Mouse (Mus musculus): Measurements from ENCODE around the gene Pth1r. TPM values are rescaled to one million over a fixed set of nuclear protein-coding genes. Genes with fewer than 3 reads are reported as not detected.

The Pth1r gene
- polyA plus RNA-seq, 1 experiment from 2014 or later: 11.0 TPM

DNA sequence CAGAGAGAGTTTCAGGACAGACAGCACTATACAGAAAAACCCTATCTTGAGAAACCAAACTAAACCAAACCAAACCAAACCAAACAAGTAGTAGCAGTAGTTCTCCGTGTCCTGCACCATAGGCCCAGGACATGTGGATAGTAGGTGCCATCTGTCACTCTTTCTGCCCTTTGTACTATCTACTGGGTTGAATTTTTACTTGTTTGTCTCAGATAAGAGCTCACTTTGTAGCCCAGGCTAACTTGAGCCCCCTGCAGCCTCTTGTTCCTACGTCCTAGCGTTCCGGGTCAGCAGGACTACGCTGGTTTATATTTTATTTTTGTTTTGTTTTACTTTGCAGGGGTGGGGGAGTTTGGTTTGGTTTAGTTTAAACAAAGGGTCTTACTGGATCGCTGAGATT lies 43.0 kb downstream of the Pth1r start:
- no peak overlapping the region for H3K9ac ChIP-seq (ENCODE audit: low read depth, low read length)
- ATAC-seq (replicated peaks; ENCODE audit: low FRiP score) (no peak), DNase-seq (ENCODE audit: low spot score) (no peak)
- peaks cover 5% of the 10 kb centered on the region; the same call in 1 of the 2 replicates for H3K36me3 ChIP-seq (ENCODE audit: control insufficient read depth, insufficient read depth, low read length)
- no peak overlapping the region for H3K4me3 ChIP-seq (ENCODE audit: low read depth, low read length)
- H3K9me3 ChIP-seq (ENCODE audit: control insufficient read depth, low read length): no peaks in the 10 kb centered on the region
- no peaks in the 10 kb centered on the region for H3K27me3 ChIP-seq (replicated peaks; ENCODE audit: control insufficient read depth, insufficient read depth, low read length)
- no peak overlapping the region for H3K4me2 ChIP-seq
- no peak overlapping the region for H3K27ac ChIP-seq (ENCODE audit: low read depth, low read length)
- peaks cover 9% of the 10 kb centered on the region for H3K4me1 ChIP-seq (replicated peaks; ENCODE audit: control insufficient read depth, insufficient read depth, low read length)
- 76% methylated on average over 6 of the region's 6 CpGs for WGBS

DNA sequence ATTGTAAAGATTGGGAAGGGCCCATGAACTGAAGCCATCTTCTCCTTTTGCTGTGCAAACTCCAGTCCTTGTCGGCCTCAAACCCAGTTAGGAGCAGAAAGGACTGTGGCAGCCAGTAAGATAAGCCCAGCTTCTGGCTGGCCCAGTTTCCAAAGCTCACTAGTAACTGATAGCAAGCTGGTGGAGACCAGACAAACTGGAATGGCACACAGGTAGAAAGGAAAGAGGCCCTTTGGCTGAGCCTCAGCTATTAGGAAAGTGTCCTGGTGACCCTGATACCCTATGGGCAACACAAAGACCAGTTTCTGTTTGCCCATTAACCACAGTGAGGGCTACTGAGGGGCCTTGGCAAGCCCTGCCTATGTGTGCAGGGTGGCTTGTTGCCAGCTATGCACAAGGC lies 44.1 kb downstream of the Pth1r start:
- ATAC-seq (replicated peaks; ENCODE audit: low FRiP score) (no peak), DNase-seq (ENCODE audit: low spot score) (no peak)
- H3K4me2 ChIP-seq: no peak overlapping the region
- no peak overlapping the region for H3K27ac ChIP-seq (ENCODE audit: low read depth, low read length)
- H3K4me3 ChIP-seq (ENCODE audit: low read depth, low read length): no peak overlapping the region
- H3K27me3 ChIP-seq (replicated peaks; ENCODE audit: control insufficient read depth, insufficient read depth, low read length): no peaks in the 10 kb centered on the region
- no peaks in the 10 kb centered on the region for H3K9me3 ChIP-seq (ENCODE audit: control insufficient read depth, low read length)
- WGBS: 60% methylated on average over 1 of the region's 1 CpGs
- no peak overlapping the region for H3K9ac ChIP-seq (ENCODE audit: low read depth, low read length)
- H3K4me1 ChIP-seq (replicated peaks; ENCODE audit: control insufficient read depth, insufficient read depth, low read length): peaks cover 9% of the 10 kb centered on the region
- H3K36me3 ChIP-seq (ENCODE audit: control insufficient read depth, insufficient read depth, low read length): peaks cover 2% of the 10 kb centered on the region; the same call in 1 of the 2 replicates

DNA sequence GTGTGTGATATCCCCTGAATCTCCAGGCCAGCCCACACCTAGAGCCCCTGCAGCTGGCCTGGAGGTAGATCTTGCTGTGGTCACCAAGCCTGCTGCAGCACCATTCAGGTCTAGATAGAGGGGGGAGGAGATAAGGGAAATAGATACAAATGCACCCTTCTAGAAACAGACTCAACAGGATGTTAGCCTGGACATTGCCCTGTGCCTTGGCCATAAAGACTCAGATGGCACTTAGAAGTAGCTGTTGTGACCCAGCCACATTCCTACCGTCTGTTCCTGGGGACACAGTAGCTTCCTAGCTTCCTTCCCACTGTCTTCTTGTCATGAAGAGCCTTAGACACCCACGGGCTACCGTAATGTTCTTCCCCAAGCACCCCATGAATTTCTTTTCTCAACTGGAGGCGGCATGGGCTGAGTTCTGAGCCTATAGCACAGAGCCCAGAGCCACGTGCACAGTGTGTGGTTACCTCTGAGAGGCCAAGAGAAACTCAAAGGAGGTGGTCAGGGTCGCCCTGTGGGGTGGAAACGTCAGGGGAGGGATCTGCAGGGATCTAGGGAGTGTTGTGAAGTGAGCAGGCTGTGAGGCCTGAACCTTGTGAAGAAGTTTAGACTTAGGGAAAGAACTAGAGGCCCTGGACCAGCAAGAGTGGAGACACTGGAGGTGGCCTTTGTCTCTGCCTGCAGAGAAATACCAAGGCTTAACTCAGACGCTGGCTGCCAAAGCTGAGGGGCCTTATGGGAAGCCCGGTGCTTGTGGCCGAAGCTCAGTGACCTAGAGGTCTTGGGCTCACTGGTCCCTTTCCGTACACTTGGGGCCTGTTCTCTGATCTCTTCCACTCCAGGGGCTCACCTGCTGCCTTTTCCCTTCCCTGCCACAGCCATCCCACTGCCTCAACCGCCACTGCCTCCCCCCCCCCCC lies 45.6 kb downstream of the Pth1r start:
- DNase-seq (ENCODE audit: low spot score) (no peak), ATAC-seq (replicated peaks; ENCODE audit: low FRiP score) (no peak)
- Histone ChIP-seq H3K9ac (ENCODE audit: low read depth, low read length) (no peak overlapping the region), H3K9me3 (ENCODE audit: control insufficient read depth, low read length) (no peaks in the 10 kb centered on the region), H3K4me3 (ENCODE audit: low read depth, low read length) (no peak overlapping the region), H3K4me1 (replicated peaks; ENCODE audit: control insufficient read depth, insufficient read depth, low read length) (peaks cover 9% of the 10 kb centered on the region), H3K36me3 (ENCODE audit: control insufficient read depth, insufficient read depth, low read length) (peaks cover 2% of the 10 kb centered on the region; the same call in 1 of the 2 replicates), H3K27me3 (replicated peaks; ENCODE audit: control insufficient read depth, insufficient read depth, low read length) (no peaks in the 10 kb centered on the region), H3K4me2 (no peak overlapping the region), H3K27ac (ENCODE audit: low read depth, low read length) (no peak overlapping the region)
- WGBS: 80% methylated on average over 11 of the region's 12 CpGs

DNA sequence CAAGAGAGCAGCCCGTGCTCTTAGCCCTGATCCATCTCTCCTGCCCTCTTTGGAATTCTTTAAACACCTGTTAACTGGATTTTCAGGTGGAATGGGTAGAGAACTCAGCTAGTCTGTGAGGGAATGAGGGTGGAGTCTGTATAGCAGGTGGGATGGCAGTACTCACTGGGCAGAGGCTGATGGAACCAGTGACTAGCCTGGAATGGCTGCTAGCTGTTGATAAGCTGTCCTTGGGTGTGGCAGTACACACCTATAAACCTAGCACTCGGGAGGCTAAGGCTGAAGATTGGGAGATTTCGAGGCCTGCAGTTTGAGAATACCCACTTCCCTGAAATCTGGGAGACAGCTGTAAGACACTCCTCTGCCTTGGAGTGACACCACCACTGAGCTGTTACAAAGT lies 47.4 kb downstream of the Pth1r start:
- no peak overlapping the region for H3K27ac ChIP-seq (ENCODE audit: low read depth, low read length)

DNA sequence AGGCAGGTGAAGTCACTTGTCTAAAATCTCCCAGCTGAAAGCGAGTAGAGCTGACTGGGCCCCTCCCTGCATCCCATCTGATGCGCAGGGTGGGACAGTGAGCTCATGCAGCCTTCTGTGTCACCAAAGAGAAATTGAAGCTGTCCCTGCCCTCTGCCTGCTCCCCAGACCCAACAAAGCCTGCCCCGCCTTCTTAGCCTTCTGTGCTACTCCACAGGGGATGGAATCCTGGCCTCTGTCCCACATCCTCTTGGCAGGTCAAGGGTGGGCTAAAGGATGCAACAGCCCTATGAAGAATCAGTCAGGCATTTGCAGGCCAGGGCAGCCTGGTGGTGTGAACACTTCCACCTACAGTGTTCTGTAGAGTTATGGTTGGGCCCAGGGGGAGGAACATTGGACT lies 49.5 kb downstream of the Pth1r start:
- WGBS: 84% methylated on average over 3 of the region's 3 CpGs
- ATAC-seq (replicated peaks; ENCODE audit: low FRiP score): no peak

More for the DNA sequence above, 47.4 kb downstream of the Pth1r start:
- H3K36me3 ChIP-seq (ENCODE audit: control insufficient read depth, insufficient read depth, low read length): peaks cover 2% of the 10 kb centered on the region; the same call in 1 of the 2 replicates
- no peak overlapping the region for H3K4me3 ChIP-seq (ENCODE audit: low read depth, low read length)
- no peak overlapping the region for H3K4me2 ChIP-seq
- no peak overlapping the region for H3K9ac ChIP-seq (ENCODE audit: low read depth, low read length)
- H3K9me3 ChIP-seq (ENCODE audit: control insufficient read depth, low read length): no peaks in the 10 kb centered on the region
- no peaks in the 10 kb centered on the region for H3K27me3 ChIP-seq (replicated peaks; ENCODE audit: control insufficient read depth, insufficient read depth, low read length)
- H3K4me1 ChIP-seq (replicated peaks; ENCODE audit: control insufficient read depth, insufficient read depth, low read length): peaks cover 9% of the 10 kb centered on the region
- ATAC-seq (replicated peaks; ENCODE audit: low FRiP score) (peak; percentile 73; the same call in 1 of the 2 replicates), DNase-seq (ENCODE audit: low spot score) (no peak)
- WGBS: 60% methylated on average over 3 of the region's 3 CpGs

DNA sequence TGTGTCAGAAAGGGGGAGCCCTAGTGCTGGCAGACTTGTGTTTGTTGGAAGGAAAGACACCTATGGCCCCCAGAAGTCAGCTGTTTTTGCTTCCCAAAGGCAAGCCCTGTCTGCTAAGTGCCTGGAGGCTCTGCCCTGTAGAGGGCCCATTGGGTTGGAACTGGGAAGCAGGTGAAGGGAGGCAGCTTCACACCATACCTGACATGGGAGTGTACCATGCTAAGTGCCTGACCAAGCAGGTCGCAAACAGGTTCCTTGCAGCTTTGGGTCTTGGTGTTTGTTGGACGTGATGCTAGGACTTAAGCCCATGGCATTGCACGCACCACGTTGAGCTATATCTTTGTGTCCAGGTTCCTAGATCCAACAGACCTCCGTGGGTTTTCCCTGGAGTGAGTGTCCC lies 50.5 kb downstream of the Pth1r start:
- Histone ChIP-seq H3K4me3 (ENCODE audit: low read depth, low read length) (no peak overlapping the region), H3K36me3 (ENCODE audit: control insufficient read depth, insufficient read depth, low read length) (peaks cover 4% of the 10 kb centered on the region; the same call in 1 of the 2 replicates), H3K27me3 (replicated peaks; ENCODE audit: control insufficient read depth, insufficient read depth, low read length) (no peaks in the 10 kb centered on the region), H3K4me1 (replicated peaks; ENCODE audit: control insufficient read depth, insufficient read depth, low read length) (peaks cover 4% of the 10 kb centered on the region), H3K4me2 (no peak overlapping the region), H3K9me3 (ENCODE audit: control insufficient read depth, low read length) (no peaks in the 10 kb centered on the region), H3K9ac (ENCODE audit: low read depth, low read length) (no peak overlapping the region), H3K27ac (ENCODE audit: low read depth, low read length) (no peak overlapping the region)
- DNase-seq (ENCODE audit: low spot score) (no peak), ATAC-seq (replicated peaks; ENCODE audit: low FRiP score) (no peak)
- 90% methylated on average over 5 of the region's 5 CpGs for WGBS

More for the DNA sequence above, 49.5 kb downstream of the Pth1r start:
- Histone ChIP-seq H3K9me3 (ENCODE audit: control insufficient read depth, low read length) (no peaks in the 10 kb centered on the region), H3K36me3 (ENCODE audit: control insufficient read depth, insufficient read depth, low read length) (peaks cover 4% of the 10 kb centered on the region; the same call in 1 of the 2 replicates), H3K9ac (ENCODE audit: low read depth, low read length) (no peak overlapping the region), H3K4me1 (replicated peaks; ENCODE audit: control insufficient read depth, insufficient read depth, low read length) (peaks cover 6% of the 10 kb centered on the region), H3K27ac (ENCODE audit: low read depth, low read length) (no peak overlapping the region), H3K4me2 (no peak overlapping the region), H3K27me3 (replicated peaks; ENCODE audit: control insufficient read depth, insufficient read depth, low read length) (no peaks in the 10 kb centered on the region), H3K4me3 (ENCODE audit: low read depth, low read length) (no peak overlapping the region)
- DNase-seq (ENCODE audit: low spot score): no peak

DNA sequence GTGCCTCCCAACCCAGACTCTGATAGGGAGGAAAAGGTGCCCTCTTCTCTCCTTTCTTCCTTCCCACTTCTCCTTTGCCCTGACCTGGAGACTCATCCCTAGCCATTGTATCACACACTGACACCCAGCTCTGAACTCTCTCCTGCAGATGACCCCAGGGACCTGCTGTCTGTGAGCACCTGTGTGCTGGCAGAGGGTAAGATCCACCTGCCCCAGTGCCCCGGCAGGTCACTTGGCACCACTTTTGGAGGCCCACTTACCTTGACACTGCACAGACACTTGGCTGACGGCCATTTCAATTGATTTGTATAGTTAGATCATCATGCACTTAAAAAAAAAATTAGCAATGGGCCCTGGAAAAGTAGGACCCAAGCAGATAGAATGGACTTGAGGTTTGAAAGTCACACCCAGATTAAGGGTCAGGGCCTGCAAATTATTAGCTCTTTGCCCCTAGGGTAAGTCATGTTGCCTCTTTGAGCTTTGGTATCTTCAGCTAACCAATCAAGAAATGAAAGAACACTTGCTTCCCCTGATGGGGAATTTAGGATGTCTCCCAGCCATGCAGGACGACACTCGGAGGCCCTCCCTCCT lies 51.7 kb downstream of the Pth1r start:
- WGBS: 81% methylated on average over 4 of the region's 4 CpGs
- no peaks in the 10 kb centered on the region for H3K9me3 ChIP-seq (ENCODE audit: control insufficient read depth, low read length)
- H3K4me2 ChIP-seq: no peak overlapping the region
- H3K4me3 ChIP-seq (ENCODE audit: low read depth, low read length): no peak overlapping the region
- no peak for ATAC-seq (replicated peaks; ENCODE audit: low FRiP score)
- H3K36me3 ChIP-seq (ENCODE audit: control insufficient read depth, insufficient read depth, low read length): peaks cover 2% of the 10 kb centered on the region; the same call in 1 of the 2 replicates
- DNase-seq (ENCODE audit: low spot score): no peak
- no peak overlapping the region for H3K27ac ChIP-seq (ENCODE audit: low read depth, low read length)
- no peak overlapping the region for H3K9ac ChIP-seq (ENCODE audit: low read depth, low read length)
- peaks cover 4% of the 10 kb centered on the region for H3K4me1 ChIP-seq (replicated peaks; ENCODE audit: control insufficient read depth, insufficient read depth, low read length)
- H3K27me3 ChIP-seq (replicated peaks; ENCODE audit: control insufficient read depth, insufficient read depth, low read length): no peaks in the 10 kb centered on the region

DNA sequence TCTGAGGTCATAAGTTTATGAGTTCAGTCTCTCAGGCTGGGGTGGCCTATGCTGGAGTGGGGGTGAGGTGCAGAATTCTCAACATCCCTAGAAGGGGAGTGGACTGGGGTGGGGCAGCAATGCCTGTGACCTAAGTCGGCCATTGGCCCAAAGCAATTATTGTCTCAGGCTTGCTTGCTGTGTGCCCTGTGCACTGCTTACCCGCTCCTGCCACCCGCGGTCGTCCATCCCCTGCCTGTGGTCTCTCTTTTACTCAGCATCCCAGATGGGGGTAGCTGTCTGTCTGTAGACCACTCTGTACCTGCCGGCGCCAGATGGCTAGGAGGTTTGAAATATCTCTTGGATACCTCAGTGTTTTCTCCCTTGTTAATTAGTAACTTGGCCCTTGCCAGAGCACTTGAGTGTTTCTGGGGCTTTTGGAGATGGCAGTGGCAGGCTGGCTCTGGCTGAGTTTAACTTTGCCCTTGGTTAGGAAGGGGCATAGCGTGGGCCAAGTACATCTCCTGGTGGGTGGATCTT lies 57.6 kb downstream of the Pth1r start:
- 85% methylated on average over 8 of the region's 8 CpGs for WGBS
- no peak for DNase-seq (ENCODE audit: low spot score)

More for the DNA sequence above, 57.6 kb downstream of the Pth1r start:
- no peaks in the 10 kb centered on the region for H3K9me3 ChIP-seq (ENCODE audit: control insufficient read depth, low read length)
- peak overlapping the region; percentile 12; the same call in 1 of the 2 replicates for H3K4me2 ChIP-seq
- H3K4me3 ChIP-seq (ENCODE audit: low read depth, low read length): no peak overlapping the region
- H3K9ac ChIP-seq (ENCODE audit: low read depth, low read length): no peak overlapping the region
- H3K36me3 ChIP-seq (ENCODE audit: control insufficient read depth, insufficient read depth, low read length): peaks cover 2% of the 10 kb centered on the region; the same call in 1 of the 2 replicates
- H3K4me1 ChIP-seq (replicated peaks; ENCODE audit: control insufficient read depth, insufficient read depth, low read length): peaks cover 12% of the 10 kb centered on the region
- H3K27ac ChIP-seq (ENCODE audit: low read depth, low read length): no peak overlapping the region
- ATAC-seq (replicated peaks; ENCODE audit: low FRiP score): no peak
- no peaks in the 10 kb centered on the region for H3K27me3 ChIP-seq (replicated peaks; ENCODE audit: control insufficient read depth, insufficient read depth, low read length)

Data from liver, embryonic 11.5 days (tissue).